Mouse (Mus musculus): Measurements from ENCODE around the gene Mylpf. TPM values are rescaled to one million over a fixed set of nuclear protein-coding genes. Genes with fewer than 3 reads are reported as not detected.

Gene Mylpf
- polyA plus RNA-seq, 2 experiments = 15.6 to 31.0 TPM

DNA sequence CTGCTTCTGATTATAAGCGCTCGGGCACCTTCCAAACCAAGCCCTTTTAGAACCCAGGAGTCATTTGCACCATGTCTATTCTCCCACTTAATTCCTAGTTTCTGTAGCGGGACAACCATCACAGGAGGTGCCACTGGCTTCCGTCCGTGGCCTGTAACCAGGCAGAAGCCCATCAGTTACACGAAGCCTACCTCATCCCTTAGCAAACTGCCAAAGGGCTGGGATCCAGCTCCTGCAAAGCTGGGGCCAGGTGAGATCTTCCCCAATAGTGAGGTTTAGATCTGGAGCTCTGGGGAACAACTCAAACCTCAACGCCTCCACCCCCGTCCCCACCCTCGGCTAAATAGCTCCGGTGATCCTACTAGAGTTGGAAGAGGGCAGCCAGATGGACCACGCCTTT lies 12.2 kb upstream of the Mylpf start:
- H3K27ac ChIP-seq = peak overlapping the region; percentile 81
- H3K4me1 ChIP-seq (replicated peaks; ENCODE audit: control insufficient read depth in 2 of 2, insufficient read depth in 2 of 2, low read length in 1 of 2) = peaks cover 16 to 19% of the 10 kb centered on the region in 2 experiments
- peaks cover 62% of the 10 kb centered on the region for H3K36me3 ChIP-seq (replicated peaks; ENCODE audit: control insufficient read depth, insufficient read depth, low read depth)
- H3K9ac ChIP-seq (replicated peaks) = peak overlapping the region; percentile 75
- H3K27me3 ChIP-seq (ENCODE audit: control insufficient read depth, insufficient read depth, low read length) = no peaks in the 10 kb centered on the region
- DNase-seq (ENCODE audit: low read depth in 3 of 3, low spot score in 3 of 3) (no peak), ATAC-seq (ENCODE audit: insufficient read depth) (no peak; the same call in 1 of the 2 replicates)
- H3K9me3 ChIP-seq (ENCODE audit: control insufficient read depth, low read length) = no peaks in the 10 kb centered on the region
- TF ChIP-seq CTCF (IDR thresholded peaks at IDR 0.05; ENCODE audit: low read depth) = no peak
- no peak for TF ChIP-seq EP300 (IDR thresholded peaks at IDR 0.05; ENCODE audit: low read depth)
- WGBS (ENCODE audit: insufficient replicate concordance) = 49% methylated on average over 11 of the region's 11 CpGs
- H3K4me3 ChIP-seq (ENCODE audit: insufficient read depth in 1 of 2, low read depth in 2 of 2, low read length in 2 of 2) = peak overlapping the region; percentile 84 to 92
- peak overlapping the region; percentile 90 for H3K4me2 ChIP-seq (ENCODE audit: low read depth)

DNA sequence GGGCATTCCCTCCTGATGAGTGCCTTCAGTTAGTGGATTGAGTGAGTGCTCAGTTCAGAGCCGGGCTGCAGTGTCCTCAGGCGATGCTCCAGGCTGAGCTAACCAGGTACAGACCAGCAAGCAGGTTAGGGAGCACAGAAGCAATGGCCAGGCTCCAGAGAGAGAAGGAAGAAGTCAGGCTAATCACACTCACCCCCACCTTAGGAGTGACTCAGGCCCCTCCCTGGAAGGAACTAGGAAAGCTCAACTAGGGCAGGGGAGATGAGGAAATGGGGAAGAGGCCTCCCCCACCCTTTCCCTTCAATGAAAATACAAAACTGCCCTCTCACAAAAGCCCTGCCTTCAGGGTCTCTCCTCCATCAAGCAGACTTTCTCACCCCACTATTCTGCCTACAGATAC lies 2.1 kb upstream of the Mylpf start:
- H3K9me3 ChIP-seq (ENCODE audit: control insufficient read depth, low read length) = no peaks in the 10 kb centered on the region
- TF ChIP-seq EP300 (IDR thresholded peaks at IDR 0.05; ENCODE audit: low read depth) = no peak
- TF ChIP-seq CTCF (IDR thresholded peaks at IDR 0.05; ENCODE audit: low read depth) = no peak
- H3K27me3 ChIP-seq (ENCODE audit: control insufficient read depth, insufficient read depth, low read length) = no peaks in the 10 kb centered on the region
- peak overlapping the region; percentile 78 to 95 for H3K4me3 ChIP-seq (ENCODE audit: insufficient read depth in 1 of 2, low read depth in 2 of 2, low read length in 2 of 2)
- DNase-seq (ENCODE audit: low read depth in 3 of 3, low spot score in 3 of 3) (no peak), ATAC-seq (ENCODE audit: insufficient read depth) (no peak)
- WGBS (ENCODE audit: insufficient replicate concordance) = 20% methylated on average over 2 of the region's 2 CpGs
- H3K9ac ChIP-seq (replicated peaks) = peak overlapping the region; percentile 99
- peak overlapping the region; percentile 91 for H3K4me2 ChIP-seq (ENCODE audit: low read depth)
- H3K27ac ChIP-seq = peak overlapping the region; percentile 85
- H3K36me3 ChIP-seq (replicated peaks; ENCODE audit: control insufficient read depth, insufficient read depth, low read depth) = peaks cover 19% of the 10 kb centered on the region
- peaks cover 15 to 16% of the 10 kb centered on the region in 2 experiments for H3K4me1 ChIP-seq (replicated peaks; ENCODE audit: control insufficient read depth in 2 of 2, insufficient read depth in 2 of 2, low read length in 1 of 2)

DNA sequence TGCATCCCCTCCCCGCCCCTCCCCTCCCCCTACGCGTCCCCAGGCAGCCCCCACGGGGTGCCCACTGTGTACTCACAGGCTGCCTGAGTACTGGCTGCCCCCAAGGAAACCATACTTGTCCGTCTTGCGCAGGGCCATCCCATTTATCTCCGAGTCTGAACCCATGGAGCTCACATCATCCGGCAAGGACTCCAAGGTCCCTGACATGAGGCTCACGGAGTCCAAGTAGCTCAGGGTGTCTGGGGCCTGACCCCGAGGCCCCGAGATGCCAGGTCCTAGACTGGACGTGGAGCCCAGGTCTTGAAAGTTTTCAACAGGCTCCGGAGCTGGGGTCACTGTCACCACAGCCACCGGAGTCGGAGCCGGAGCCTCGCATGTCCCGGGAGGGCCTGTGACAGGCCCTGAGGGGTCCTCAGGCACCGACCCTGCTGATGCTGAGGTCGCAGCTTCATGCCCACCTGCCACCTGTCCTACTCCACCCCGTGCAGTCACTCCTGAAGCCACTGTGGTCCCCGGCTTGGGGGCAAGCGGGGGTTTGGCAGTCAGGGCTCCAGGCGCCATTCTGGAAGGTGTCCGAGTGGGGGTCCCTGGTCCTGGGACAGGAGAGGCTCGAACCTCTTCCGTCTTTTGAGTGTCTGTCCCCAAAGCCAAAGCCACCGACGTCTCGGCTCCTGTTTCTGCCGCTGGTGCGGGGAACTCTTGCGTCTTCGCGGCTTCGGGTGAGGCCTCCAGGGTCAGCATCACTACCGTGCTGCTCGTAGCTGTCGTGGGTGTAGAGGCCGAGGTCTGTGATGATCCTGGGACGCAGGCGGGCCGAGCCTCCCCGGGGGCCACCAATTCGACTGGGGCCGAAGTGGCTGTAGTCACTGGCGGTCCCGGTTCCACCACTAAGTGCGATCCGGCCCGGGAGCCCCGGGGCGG lies 1.1 kb upstream of the Mylpf start:
- Histone ChIP-seq H3K36me3 (replicated peaks; ENCODE audit: control insufficient read depth, insufficient read depth, low read depth) (peaks cover 10% of the 10 kb centered on the region), H3K4me1 (replicated peaks; ENCODE audit: control insufficient read depth in 2 of 2, insufficient read depth in 2 of 2, low read length in 1 of 2) (peaks cover 15 to 16% of the 10 kb centered on the region in 2 experiments), H3K9ac (replicated peaks) (peak overlapping the region; percentile 99), H3K4me2 (ENCODE audit: low read depth) (peak overlapping the region; percentile 91), H3K4me3 (ENCODE audit: insufficient read depth in 1 of 2, low read depth in 2 of 2, low read length in 2 of 2) (peak overlapping the region; percentile 78 to 95), H3K9me3 (ENCODE audit: control insufficient read depth, low read length) (no peaks in the 10 kb centered on the region), H3K27me3 (ENCODE audit: control insufficient read depth, insufficient read depth, low read length) (no peaks in the 10 kb centered on the region), H3K27ac (peak overlapping the region; percentile 85)
- TF ChIP-seq EP300 (IDR thresholded peaks at IDR 0.05; ENCODE audit: low read depth) (no peak), CTCF (IDR thresholded peaks at IDR 0.05; ENCODE audit: low read depth) (no peak)
- WGBS (ENCODE audit: insufficient replicate concordance) = under 1% methylated on average over 53 of the region's 53 CpGs
- DNase-seq (ENCODE audit: low read depth in 3 of 3, low spot score in 3 of 3) (no peak), ATAC-seq (ENCODE audit: insufficient read depth) (no peak)

GRCm38 (mm10) chr7:127208295-127208552 lies 466 bp upstream of the Mylpf start, which contains the start of gene Tbc1d10b:
Gene Tbc1d10b (minus strand): TSS chr7:127208468.
- peak within 1 kb of the TSS; percentile 85 for H3K27ac ChIP-seq
- WGBS (ENCODE audit: insufficient replicate concordance) = under 1% methylated on average over 31 of the region's 44 CpGs
- peak within 1 kb of the TSS; percentile 91 for H3K4me2 ChIP-seq (ENCODE audit: low read depth)
- no peaks in the 10 kb centered on the region for H3K27me3 ChIP-seq (ENCODE audit: control insufficient read depth, insufficient read depth, low read length)
- TF ChIP-seq CTCF (IDR thresholded peaks at IDR 0.05; ENCODE audit: low read depth) (no peak), EP300 (IDR thresholded peaks at IDR 0.05; ENCODE audit: low read depth) (no peak)
- no peaks in the 10 kb centered on the region for H3K9me3 ChIP-seq (ENCODE audit: control insufficient read depth, low read length)
- peak within 1 kb of the TSS; percentile 78 to 95 for H3K4me3 ChIP-seq (ENCODE audit: insufficient read depth in 1 of 2, low read depth in 2 of 2, low read length in 2 of 2)
- H3K4me1 ChIP-seq (replicated peaks; ENCODE audit: control insufficient read depth in 2 of 2, insufficient read depth in 2 of 2, low read length in 1 of 2) = peaks cover 15 to 16% of the 10 kb centered on the region in 2 experiments
- H3K9ac ChIP-seq (replicated peaks) = peak within 1 kb of the TSS; percentile 99
- DNase-seq (ENCODE audit: low read depth in 3 of 3, low spot score in 3 of 3) (no peak), ATAC-seq (ENCODE audit: insufficient read depth) (peak; percentile 53)
- peaks cover 6% of the 10 kb centered on the region for H3K36me3 ChIP-seq (replicated peaks; ENCODE audit: control insufficient read depth, insufficient read depth, low read depth)

DNA sequence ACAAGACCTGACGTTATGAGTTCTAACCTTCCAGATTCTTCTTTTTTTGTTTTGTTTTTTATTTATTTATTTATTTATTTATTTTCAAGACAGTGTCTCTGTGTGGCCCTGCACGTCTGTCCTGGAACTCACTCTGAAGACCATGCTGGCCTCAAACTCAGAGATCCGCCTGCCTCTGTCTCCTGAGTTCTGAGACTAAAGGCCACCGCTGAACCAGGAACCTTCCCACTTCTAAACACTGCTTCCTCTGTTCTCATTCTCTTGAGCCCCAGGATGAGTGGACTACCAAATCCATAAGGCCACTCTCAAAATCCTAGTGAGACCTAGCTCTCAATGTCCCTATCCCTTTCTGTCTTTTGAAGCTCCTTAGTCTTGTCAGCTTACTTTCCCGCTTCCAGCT lies 1.2 kb downstream of the Mylpf start:
- ATAC-seq (ENCODE audit: insufficient read depth) (no peak), DNase-seq (ENCODE audit: low read depth in 3 of 3, low spot score in 3 of 3) (no peak)
- Histone ChIP-seq H3K36me3 (replicated peaks; ENCODE audit: control insufficient read depth, insufficient read depth, low read depth) (no peaks in the 10 kb centered on the region; the same call in 1 of the 2 replicates), H3K4me2 (ENCODE audit: low read depth) (peak overlapping the region; percentile 91), H3K27me3 (ENCODE audit: control insufficient read depth, insufficient read depth, low read length) (no peaks in the 10 kb centered on the region), H3K4me3 (ENCODE audit: insufficient read depth in 1 of 2, low read depth in 2 of 2, low read length in 2 of 2) (peak overlapping the region; percentile 21 to 95), H3K9me3 (ENCODE audit: control insufficient read depth, low read length) (no peaks in the 10 kb centered on the region), H3K4me1 (replicated peaks; ENCODE audit: control insufficient read depth in 2 of 2, insufficient read depth in 2 of 2, low read length in 1 of 2) (peaks cover 15 to 16% of the 10 kb centered on the region in 2 experiments), H3K9ac (replicated peaks) (peak overlapping the region; percentile 99), H3K27ac (peak overlapping the region; percentile 85)
- TF ChIP-seq CTCF (IDR thresholded peaks at IDR 0.05; ENCODE audit: low read depth) (no peak), EP300 (IDR thresholded peaks at IDR 0.05; ENCODE audit: low read depth) (no peak)
- WGBS (ENCODE audit: insufficient replicate concordance) = 75% methylated on average over 5 of the region's 5 CpGs
